Mouse (Mus musculus): ENCODE results near the gene Bcl2l1. TPM values are rescaled to one million over a fixed set of nuclear protein-coding genes. Genes with fewer than 3 reads are reported as not detected.

Bcl2l1 gene
- polyA plus RNA-seq, 1 experiment from 2014 or later, result 179 TPM

DNA sequence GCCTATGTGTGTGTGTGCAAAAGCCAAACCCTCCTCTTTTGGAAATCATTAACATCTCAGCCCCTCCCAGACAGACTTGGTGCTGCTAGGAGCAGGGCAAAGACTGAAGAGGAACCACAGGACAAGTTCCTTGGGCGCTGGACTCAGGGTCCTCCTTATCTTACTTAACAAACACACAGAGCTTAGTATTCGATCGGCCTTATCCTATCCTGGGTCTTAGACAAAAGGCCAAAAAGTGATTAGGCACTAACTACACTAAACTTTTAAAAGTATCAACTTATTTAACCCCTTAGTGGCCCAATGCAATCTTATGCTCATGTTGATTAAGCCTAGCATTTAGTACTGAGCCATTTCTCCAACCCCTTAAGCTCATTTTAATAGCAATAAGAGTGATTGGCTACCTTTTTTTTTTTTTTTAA lies 91.7 kb downstream of the Bcl2l1 start:
- Histone ChIP-seq H3K4me3 (ENCODE audit: low read depth, low read length) (no peak overlapping the region), H3K4me1 (ENCODE audit: control insufficient read depth, insufficient read depth, low read length) (peaks cover 30% of the 10 kb centered on the region), H3K27ac (ENCODE audit: low read depth, low read length) (no peak overlapping the region; the same call in 1 of the 2 replicates), H3K27me3 (replicated peaks; ENCODE audit: control insufficient read depth, insufficient read depth, low read length) (peaks cover 11% of the 10 kb centered on the region), H3K9ac (ENCODE audit: low read length) (no peak overlapping the region), H3K9me3 (replicated peaks; ENCODE audit: control insufficient read depth, low read length) (no peaks in the 10 kb centered on the region), H3K4me2 (ENCODE audit: low read length) (peak overlapping the region; percentile 92), H3K36me3 (ENCODE audit: control insufficient read depth, insufficient read depth, low read length) (no peaks in the 10 kb centered on the region)
- no peak for DNase-seq (ENCODE audit: low spot score)
- WGBS, result 33% methylated on average over 3 of the region's 3 CpGs
- ATAC-seq, result no peak

DNA sequence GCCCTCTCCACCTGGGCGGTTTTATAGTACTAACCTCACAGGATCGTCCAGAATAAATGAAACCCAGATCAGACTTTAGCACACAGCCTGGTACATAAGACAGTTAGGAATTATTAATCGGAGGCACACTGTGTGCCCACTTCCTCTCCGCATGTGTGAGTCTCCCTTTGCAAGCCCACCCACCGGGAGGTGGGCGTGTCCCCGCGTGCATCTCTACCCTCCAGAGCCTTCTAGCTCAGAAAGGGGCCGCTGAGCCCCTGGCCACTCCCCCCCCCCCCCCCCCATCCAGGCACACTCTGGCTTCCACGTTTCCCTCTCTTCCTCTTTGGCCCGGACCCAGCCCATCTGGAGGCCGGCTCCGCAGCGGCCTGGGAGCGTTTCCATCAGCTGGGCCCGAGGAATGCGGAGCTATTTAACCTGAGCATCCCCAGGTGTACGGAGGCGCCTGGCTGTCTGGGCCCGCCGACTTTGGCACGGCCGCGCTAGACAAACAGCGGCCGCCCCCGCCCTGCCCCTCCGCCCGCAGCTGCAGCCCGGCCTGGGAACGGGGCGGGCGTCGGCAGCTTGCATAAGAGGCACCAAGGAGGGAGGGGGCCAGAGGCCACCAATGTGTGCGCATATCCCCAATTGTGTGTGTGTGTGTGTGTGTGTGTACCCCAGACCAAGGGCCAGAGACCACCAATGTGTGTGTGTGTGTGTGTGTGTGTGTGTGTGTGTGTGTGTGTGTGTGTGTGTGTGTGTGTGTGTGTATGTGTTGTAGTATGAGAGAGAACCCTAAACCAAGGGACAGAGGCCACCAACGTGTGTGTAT lies 92.3 kb downstream of the Bcl2l1 start:
- H3K4me3 ChIP-seq (ENCODE audit: low read depth, low read length), result peak overlapping the region; percentile 29
- H3K36me3 ChIP-seq (ENCODE audit: control insufficient read depth, insufficient read depth, low read length), result no peaks in the 10 kb centered on the region
- 4% methylated on average over 25 of the region's 36 CpGs for WGBS
- peak overlapping the region; percentile 50 for H3K9ac ChIP-seq (ENCODE audit: low read length)
- DNase-seq (ENCODE audit: low spot score) (peak; percentile 64), ATAC-seq (0 out of 2 replicates have a peak, but pooled peaks have one; percentile 4)
- peaks cover 11% of the 10 kb centered on the region for H3K27me3 ChIP-seq (replicated peaks; ENCODE audit: control insufficient read depth, insufficient read depth, low read length)
- H3K4me2 ChIP-seq (ENCODE audit: low read length), result peak overlapping the region; percentile 92
- peak overlapping the region; percentile 34; the same call in 1 of the 2 replicates for H3K27ac ChIP-seq (ENCODE audit: low read depth, low read length)
- H3K4me1 ChIP-seq (ENCODE audit: control insufficient read depth, insufficient read depth, low read length), result peaks cover 36% of the 10 kb centered on the region
- no peaks in the 10 kb centered on the region for H3K9me3 ChIP-seq (replicated peaks; ENCODE audit: control insufficient read depth, low read length)

DNA sequence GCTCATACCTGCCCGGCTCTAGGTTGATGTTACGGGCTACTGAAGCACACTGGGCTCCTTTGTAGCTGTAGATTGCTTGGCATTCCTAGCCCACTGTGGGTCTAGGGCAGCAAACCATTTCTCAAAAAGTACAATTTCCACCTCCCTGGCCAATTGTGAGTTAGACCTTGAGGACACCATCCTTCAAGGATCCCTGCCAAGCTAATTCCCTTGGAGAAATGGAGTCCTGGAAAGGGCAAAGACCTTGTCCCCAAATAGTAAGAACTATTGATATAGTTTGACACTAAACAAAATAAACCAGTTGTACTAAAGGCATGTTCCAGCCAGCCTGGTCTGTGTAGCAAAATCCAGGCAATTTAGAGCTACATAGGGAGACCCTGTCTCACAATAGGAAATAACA lies 93.2 kb downstream of the Bcl2l1 start:
- H3K27me3 ChIP-seq (replicated peaks; ENCODE audit: control insufficient read depth, insufficient read depth, low read length), result peaks cover 11% of the 10 kb centered on the region
- WGBS, result 65% methylated on average over 2 of the region's 2 CpGs
- ATAC-seq (no peak), DNase-seq (ENCODE audit: low spot score) (no peak)
- H3K4me3 ChIP-seq (ENCODE audit: low read depth, low read length), result no peak overlapping the region; the same call in 1 of the 2 replicates
- no peaks in the 10 kb centered on the region for H3K9me3 ChIP-seq (replicated peaks; ENCODE audit: control insufficient read depth, low read length)
- peaks cover 36% of the 10 kb centered on the region for H3K4me1 ChIP-seq (ENCODE audit: control insufficient read depth, insufficient read depth, low read length)
- no peaks in the 10 kb centered on the region for H3K36me3 ChIP-seq (ENCODE audit: control insufficient read depth, insufficient read depth, low read length)
- peak overlapping the region; percentile 92 for H3K4me2 ChIP-seq (ENCODE audit: low read length)
- no peak overlapping the region for H3K9ac ChIP-seq (ENCODE audit: low read length)
- peak overlapping the region; percentile 34; the same call in 1 of the 2 replicates for H3K27ac ChIP-seq (ENCODE audit: low read depth, low read length)

DNA sequence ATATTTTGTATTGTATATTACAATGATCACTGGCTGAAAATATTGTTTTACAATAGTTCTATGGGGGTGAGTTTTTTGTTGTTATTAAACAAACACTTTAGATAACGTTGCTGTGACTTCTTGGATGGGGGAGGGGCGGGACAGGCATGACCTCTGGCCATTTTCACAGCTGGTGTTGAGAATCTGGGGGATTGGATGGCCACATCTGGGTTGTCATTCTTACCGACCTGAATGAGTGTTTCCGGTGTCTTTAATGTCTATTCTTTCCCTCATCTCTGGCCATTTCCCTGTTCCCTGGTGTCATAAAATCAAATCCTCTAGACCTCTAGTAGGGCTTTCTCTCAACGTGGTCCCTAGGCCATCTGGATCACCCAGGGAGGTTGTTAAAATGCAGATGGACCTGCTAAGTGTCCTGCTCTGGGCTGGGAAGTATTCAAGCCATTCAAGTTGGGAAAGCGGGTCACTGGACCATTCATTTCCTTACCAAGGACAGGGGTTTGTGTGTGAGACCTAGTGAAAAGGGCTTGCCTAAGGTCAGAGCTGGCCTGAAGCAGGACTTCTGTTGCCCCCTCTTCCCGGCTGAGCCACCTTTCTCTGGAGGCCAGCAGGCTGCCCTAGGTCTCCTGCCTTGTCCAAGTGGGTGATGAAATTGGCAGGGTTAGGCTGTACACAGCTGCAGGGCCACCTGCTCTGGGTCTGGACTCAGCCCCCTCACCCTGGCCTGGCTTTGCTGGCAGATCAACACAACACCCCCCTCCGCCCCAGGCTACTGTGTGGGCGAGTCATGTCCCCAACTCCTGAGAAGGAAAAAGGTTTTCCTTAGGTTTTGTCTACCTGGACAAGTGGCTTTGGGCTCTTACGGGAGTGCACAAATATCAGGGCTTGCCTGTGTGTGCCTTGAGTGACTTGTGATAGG lies 94.0 kb downstream of the Bcl2l1 start:
- 27% methylated on average over 10 of the region's 10 CpGs for WGBS
- Histone ChIP-seq H3K27ac (ENCODE audit: low read depth, low read length) (0 out of 2 replicates have a peak overlapping the region, but pooled peaks have one; percentile 49), H3K4me1 (ENCODE audit: control insufficient read depth, insufficient read depth, low read length) (peaks cover 36% of the 10 kb centered on the region), H3K9me3 (replicated peaks; ENCODE audit: control insufficient read depth, low read length) (no peaks in the 10 kb centered on the region), H3K27me3 (replicated peaks; ENCODE audit: control insufficient read depth, insufficient read depth, low read length) (peaks cover 11% of the 10 kb centered on the region), H3K4me2 (ENCODE audit: low read length) (peak overlapping the region; percentile 92), H3K9ac (ENCODE audit: low read length) (peak overlapping the region; percentile 75), H3K36me3 (ENCODE audit: control insufficient read depth, insufficient read depth, low read length) (no peaks in the 10 kb centered on the region), H3K4me3 (ENCODE audit: low read depth, low read length) (peak overlapping the region; percentile 48)
- DNase-seq (ENCODE audit: low spot score), result no peak
- no peak for ATAC-seq

DNA sequence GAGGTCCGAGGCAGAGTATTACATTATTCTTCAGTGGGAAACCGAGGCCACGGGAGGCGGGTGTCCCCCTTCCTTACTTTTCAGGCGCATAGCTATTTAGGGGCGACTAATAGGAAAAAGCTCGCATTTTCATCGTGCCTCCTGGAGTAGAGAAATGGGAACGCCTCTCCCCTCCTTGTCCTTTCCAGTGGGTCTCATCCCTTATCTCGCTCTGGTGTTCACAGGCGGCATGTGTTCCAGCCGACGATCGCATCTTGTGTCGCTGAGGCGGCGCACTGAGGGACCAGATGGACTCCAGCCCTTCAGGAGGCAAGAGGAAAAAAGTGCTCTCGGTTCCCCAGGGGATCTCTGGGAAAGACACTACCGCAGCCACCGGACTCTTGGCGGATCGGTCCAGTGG lies 94.8 kb downstream of the Bcl2l1 start:
- under 1% methylated on average over 22 of the region's 22 CpGs for WGBS
- Histone ChIP-seq H3K27me3 (replicated peaks; ENCODE audit: control insufficient read depth, insufficient read depth, low read length) (peaks cover 11% of the 10 kb centered on the region), H3K9ac (ENCODE audit: low read length) (peak overlapping the region; percentile 75), H3K4me3 (ENCODE audit: low read depth, low read length) (peak overlapping the region; percentile 48), H3K4me1 (ENCODE audit: control insufficient read depth, insufficient read depth, low read length) (peaks cover 36% of the 10 kb centered on the region), H3K27ac (ENCODE audit: low read depth, low read length) (peak overlapping the region; percentile 39; the same call in 1 of the 2 replicates), H3K9me3 (replicated peaks; ENCODE audit: control insufficient read depth, low read length) (no peaks in the 10 kb centered on the region), H3K36me3 (ENCODE audit: control insufficient read depth, insufficient read depth, low read length) (no peaks in the 10 kb centered on the region), H3K4me2 (ENCODE audit: low read length) (peak overlapping the region; percentile 92)
- DNase-seq (ENCODE audit: low spot score) (peak; percentile 53), ATAC-seq (no peak)

DNA sequence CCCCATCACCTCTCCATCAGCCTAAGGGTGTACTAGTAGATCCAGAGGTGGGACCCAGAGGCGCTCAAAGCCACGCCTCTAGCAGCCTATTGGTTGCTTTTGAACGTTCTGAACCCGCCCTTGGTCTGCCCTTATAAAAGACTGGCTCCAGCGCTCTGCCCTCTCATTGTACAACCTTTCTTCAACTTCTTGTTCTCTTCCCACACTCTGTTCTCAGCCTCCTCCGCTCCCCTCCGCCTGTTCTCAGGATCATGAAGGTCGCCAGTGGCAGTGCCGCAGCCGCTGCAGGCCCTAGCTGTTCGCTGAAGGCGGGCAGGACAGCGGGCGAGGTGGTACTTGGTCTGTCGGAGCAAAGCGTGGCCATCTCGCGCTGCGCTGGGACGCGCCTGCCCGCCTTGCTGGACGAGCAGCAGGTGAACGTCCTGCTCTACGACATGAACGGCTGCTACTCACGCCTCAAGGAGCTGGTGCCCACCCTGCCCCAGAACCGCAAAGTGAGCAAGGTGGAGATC lies 95.4 kb downstream of the Bcl2l1 start, which contains the start of gene Id1:
Gene Id1, plus strand, starts transcription at position 162 of the 512 bp plus-strand sequence.
- Histone ChIP-seq H3K4me1 (ENCODE audit: control insufficient read depth, insufficient read depth, low read length) (peaks cover 33% of the 10 kb centered on the region), H3K27me3 (replicated peaks; ENCODE audit: control insufficient read depth, insufficient read depth, low read length) (peaks cover 11% of the 10 kb centered on the region), H3K4me3 (ENCODE audit: low read depth, low read length) (peak within 1 kb of the TSS; percentile 48), H3K4me2 (ENCODE audit: low read length) (peak within 1 kb of the TSS; percentile 92), H3K9ac (ENCODE audit: low read length) (peak within 1 kb of the TSS; percentile 75), H3K9me3 (replicated peaks; ENCODE audit: control insufficient read depth, low read length) (no peaks in the 10 kb centered on the region), H3K27ac (ENCODE audit: low read depth, low read length) (peak within 1 kb of the TSS; percentile 79), H3K36me3 (ENCODE audit: control insufficient read depth, insufficient read depth, low read length) (no peaks in the 10 kb centered on the region)
- WGBS, result 0% methylated on average over 28 of the region's 28 CpGs
- DNase-seq (ENCODE audit: low spot score) (peak; percentile 89), ATAC-seq (peak; percentile 60)

DNA sequence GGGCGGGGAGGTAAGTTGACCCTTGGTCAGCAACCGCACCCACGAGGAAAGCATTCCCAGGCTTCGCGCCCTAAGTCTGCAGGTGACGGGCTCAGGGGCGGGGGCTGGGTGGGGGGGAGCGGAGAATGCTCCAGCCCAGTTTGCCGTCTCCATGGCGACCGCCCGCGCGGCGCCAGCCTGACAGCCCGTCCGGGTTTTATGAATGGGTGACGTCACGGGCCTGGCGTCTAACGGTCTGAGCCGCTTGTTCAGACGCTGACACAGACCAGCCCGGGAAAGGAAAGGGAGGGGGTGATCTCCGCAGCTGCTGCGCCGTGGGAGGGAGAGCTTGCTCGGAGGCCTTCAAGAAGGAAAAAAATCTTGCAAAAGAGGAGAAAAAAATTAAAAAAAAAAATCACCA lies 96.5 kb downstream of the Bcl2l1 start:
- Histone ChIP-seq H3K27ac (ENCODE audit: low read depth, low read length) (0 out of 2 replicates have a peak overlapping the region, but pooled peaks have one; percentile 30), H3K9ac (ENCODE audit: low read length) (peak overlapping the region; percentile 75), H3K4me2 (ENCODE audit: low read length) (peak overlapping the region; percentile 92), H3K4me3 (ENCODE audit: low read depth, low read length) (peak overlapping the region; percentile 27), H3K27me3 (replicated peaks; ENCODE audit: control insufficient read depth, insufficient read depth, low read length) (peaks cover 11% of the 10 kb centered on the region), H3K9me3 (replicated peaks; ENCODE audit: control insufficient read depth, low read length) (no peaks in the 10 kb centered on the region), H3K4me1 (ENCODE audit: control insufficient read depth, insufficient read depth, low read length) (peaks cover 33% of the 10 kb centered on the region), H3K36me3 (ENCODE audit: control insufficient read depth, insufficient read depth, low read length) (no peaks in the 10 kb centered on the region)
- peak; percentile 94 for ATAC-seq
- peak; percentile 98 for DNase-seq (ENCODE audit: low spot score)
- 0% methylated on average over 27 of the region's 28 CpGs for WGBS

DNA sequence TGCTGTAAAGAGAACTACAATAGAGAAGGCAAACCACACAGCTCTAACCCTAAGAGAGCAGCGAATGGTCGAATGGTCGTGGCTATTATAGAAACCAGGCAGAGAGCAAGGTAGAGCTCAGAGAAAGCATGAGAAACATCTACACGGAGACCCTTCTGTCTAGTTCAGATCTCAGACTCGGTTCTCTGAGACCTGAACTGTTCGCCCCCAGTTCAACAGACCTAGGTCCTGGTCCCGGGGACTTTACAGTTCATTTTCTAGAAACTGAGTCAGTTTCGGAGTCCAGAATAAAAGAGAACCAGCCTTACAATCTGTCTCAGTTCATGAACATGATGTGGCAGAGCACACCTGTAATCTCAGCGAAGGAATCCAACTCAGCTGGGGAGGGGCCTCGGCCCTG lies 97.0 kb downstream of the Bcl2l1 start:
- no peak for ATAC-seq
- Histone ChIP-seq H3K27me3 (replicated peaks; ENCODE audit: control insufficient read depth, insufficient read depth, low read length) (peaks cover 11% of the 10 kb centered on the region), H3K9ac (ENCODE audit: low read length) (peak overlapping the region; percentile 75), H3K27ac (ENCODE audit: low read depth, low read length) (peak overlapping the region; percentile 30; the same call in 1 of the 2 replicates), H3K9me3 (replicated peaks; ENCODE audit: control insufficient read depth, low read length) (no peaks in the 10 kb centered on the region), H3K4me2 (ENCODE audit: low read length) (peak overlapping the region; percentile 92), H3K36me3 (ENCODE audit: control insufficient read depth, insufficient read depth, low read length) (no peaks in the 10 kb centered on the region), H3K4me1 (ENCODE audit: control insufficient read depth, insufficient read depth, low read length) (peaks cover 33% of the 10 kb centered on the region), H3K4me3 (ENCODE audit: low read depth, low read length) (peak overlapping the region; percentile 27)
- WGBS, result 18% methylated on average over 10 of the region's 10 CpGs
- DNase-seq (ENCODE audit: low spot score), result no peak

All from forebrain, embryonic 14.5 days (tissue).